Mouse (Mus musculus) neural tube, embryonic 13.5 days (tissue): ENCODE results near the gene Scfd2. TPM values are rescaled to one million over a fixed set of nuclear protein-coding genes. Genes with fewer than 3 reads are reported as not detected.
A peak's percentile ranks its signal among the peaks of the same experiment; 100 is the strongest.

Experiments
- ATAC-seq: fragments of 200-750 bp; cut with Nextera tagmentation; 2 replicates; pipeline ENCODE4 v1.8.0; 2017; ENCODE audit warnings: low read depth, mild to moderate bottlenecking, moderate TSS enrichment, moderate library complexity
- H3K27ac ChIP-seq: fragments of 300-500 bp; sonication (generic); replicated peaks from 2 replicates; pipeline ENCODE4 v1.5.1; 2015; ENCODE audit warnings: moderate library complexity, mild to moderate bottlenecking, inconsistent platforms
- H3K27me3 ChIP-seq: fragments of 300-500 bp; sonication (generic); 2 replicates; pipeline ENCODE4 v1.6.1; 2015; ENCODE audit warnings: mild to moderate bottlenecking, inconsistent platforms
- H3K36me3 ChIP-seq: fragments of 300-500 bp; sonication (generic); 2 replicates; pipeline ENCODE4 v1.6.1; 2015; ENCODE audit warnings: mild to moderate bottlenecking, inconsistent platforms
- H3K4me1 ChIP-seq: fragments of 300-500 bp; sonication (generic); replicated peaks from 2 replicates; pipeline ENCODE4 v1.6.1; 2015; ENCODE audit warnings: inconsistent platforms
- H3K4me2 ChIP-seq: fragments of 300-500 bp; sonication (generic); 2 replicates; pipeline ENCODE4 v1.6.1; 2015; ENCODE audit warnings: inconsistent platforms, mild to moderate bottlenecking, moderate library complexity
- H3K4me3 ChIP-seq: fragments of 300-500 bp; sonication (generic); 2 replicates; pipeline ENCODE4 v1.5.1; 2015; ENCODE audit warnings: mild to moderate bottlenecking, inconsistent platforms
- H3K9ac ChIP-seq: fragments of 300-500 bp; sonication (generic); 2 replicates; pipeline ENCODE4 v1.6.1; 2015; ENCODE audit warnings: moderate library complexity, mild to moderate bottlenecking, inconsistent platforms
- H3K9me3 ChIP-seq: fragments of 300-500 bp; sonication (generic); 2 replicates; pipeline ENCODE4 v1.6.1; 2016; ENCODE audit warnings: inconsistent platforms
- WGBS: fragments of 180-500 bp; shearing (Covaris S2); methylation state at CpG from one replicate; pipeline ENCODE4 v1.1.7; 2015; 5-methylcytosine and 5-hydroxymethylcytosine counted together
- polyA plus RNA-seq: library from polyadenylated mRNA; unstranded; fragments of >200 nt; fragmentation: Nextera tagmentation; extraction: Ambion mirVana; gene quantifications from 2 replicates; pipeline ENCODE4 v1.2.1, GENCODE M21; 2015

Gene Scfd2
- polyA plus RNA-seq, 1 experiment from 2014 or later: 17.2 TPM

GRCm38 (mm10) chr5:74391346-74391745, 140.2 kb downstream of the Scfd2 start:
- H3K4me3 ChIP-seq: no peak overlapping the region
- H3K9ac ChIP-seq: no peak overlapping the region
- H3K27me3 ChIP-seq: no peaks in the 10 kb centered on the region
- WGBS: 87% methylated on average over 5 of the region's 5 CpGs
- H3K9me3 ChIP-seq: no peaks in the 10 kb centered on the region
- peaks cover 5% of the 10 kb centered on the region; the same call in 1 of the 2 replicates for H3K4me1 ChIP-seq
- H3K36me3 ChIP-seq: no peaks in the 10 kb centered on the region
- H3K4me2 ChIP-seq: no peak overlapping the region
- ATAC-seq: no peak
- H3K27ac ChIP-seq: no peak overlapping the region

DNA sequence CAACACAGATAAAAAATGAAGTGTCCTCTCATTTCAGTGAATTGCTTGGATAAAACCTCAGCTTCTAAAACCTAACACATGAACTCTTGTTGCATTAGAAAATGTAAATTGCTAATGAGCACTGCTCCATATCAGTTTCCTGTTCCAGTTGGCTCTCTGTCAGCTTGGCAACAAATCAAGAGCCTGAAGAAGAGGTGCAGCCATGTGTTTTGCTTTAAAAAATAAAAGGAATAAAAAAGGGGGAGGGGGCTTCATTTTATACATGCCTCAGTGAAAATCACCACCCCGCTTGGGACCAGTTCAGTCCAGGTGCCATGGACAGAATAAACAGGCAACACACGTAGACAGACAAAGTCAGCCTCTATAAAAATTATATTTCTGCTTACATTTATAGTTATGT, 142.7 kb downstream of the Scfd2 start:
- Histone ChIP-seq H3K27me3 (no peaks in the 10 kb centered on the region), H3K4me2 (no peak overlapping the region), H3K9me3 (no peaks in the 10 kb centered on the region), H3K4me3 (no peak overlapping the region), H3K4me1 (peaks cover 5% of the 10 kb centered on the region; the same call in 1 of the 2 replicates), H3K36me3 (no peaks in the 10 kb centered on the region), H3K9ac (no peak overlapping the region), H3K27ac (no peak overlapping the region)
- 62% methylated on average over 2 of the region's 2 CpGs for WGBS
- ATAC-seq: no peak

- WGBS: 63% methylated on average over 6 of the region's 6 CpGs
- ATAC-seq: no peak
- no peak overlapping the region for H3K4me2 ChIP-seq
These were observed 143.5 kb downstream of the Scfd2 start for GRCm38 (mm10) chr5:74388101-74388500.

DNA sequence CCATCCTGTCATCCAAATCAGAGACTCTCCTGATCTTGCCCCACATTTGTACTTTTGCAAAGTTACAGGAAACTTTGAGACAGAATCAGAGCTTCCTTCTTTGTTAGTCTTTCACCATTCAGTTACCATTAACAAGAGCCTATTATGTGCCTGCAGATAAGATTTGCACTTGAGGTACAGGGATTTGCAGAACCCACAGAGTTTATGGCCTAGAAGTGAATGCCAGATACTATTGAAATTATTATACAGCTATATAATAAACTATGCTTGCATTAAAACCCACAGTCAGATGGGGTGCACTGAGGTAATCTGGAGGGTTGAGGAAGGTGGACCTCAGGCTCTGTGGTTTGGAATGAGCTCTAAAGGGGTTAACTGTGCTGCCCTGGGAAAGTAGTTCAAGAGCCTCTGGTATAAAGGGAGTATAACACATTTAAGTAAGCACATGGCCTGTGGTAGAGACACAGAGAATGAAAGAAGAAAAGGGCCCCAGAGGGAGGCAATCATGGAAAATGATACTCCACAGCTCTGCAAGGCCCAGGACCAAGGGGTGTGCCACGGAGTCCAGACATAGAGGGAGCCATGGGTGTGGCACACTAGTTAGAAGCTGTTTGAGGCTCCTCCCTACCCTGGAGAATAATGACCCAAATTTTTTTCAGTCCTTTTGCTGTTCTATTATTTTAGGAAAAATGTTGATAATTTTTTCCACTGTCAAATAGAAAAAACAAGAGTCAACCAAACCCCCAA, 144.2 kb downstream of the Scfd2 start:
- Histone ChIP-seq H3K9ac (no peak overlapping the region), H3K36me3 (no peaks in the 10 kb centered on the region), H3K4me1 (peaks cover 5% of the 10 kb centered on the region; the same call in 1 of the 2 replicates), H3K27me3 (no peaks in the 10 kb centered on the region), H3K9me3 (no peaks in the 10 kb centered on the region), H3K27ac (no peak overlapping the region), H3K4me2 (no peak overlapping the region), H3K4me3 (no peak overlapping the region)
- ATAC-seq: no peak
- 64% methylated on average over 1 of the region's 1 CpGs for WGBS

More at GRCm38 (mm10) chr5:74388101-74388500, 143.5 kb downstream of the Scfd2 start:
- no peaks in the 10 kb centered on the region for H3K36me3 ChIP-seq
- H3K27me3 ChIP-seq: no peaks in the 10 kb centered on the region
- no peak overlapping the region for H3K27ac ChIP-seq
- peaks cover 5% of the 10 kb centered on the region; the same call in 1 of the 2 replicates for H3K4me1 ChIP-seq
- no peak overlapping the region for H3K9ac ChIP-seq
- no peak overlapping the region for H3K4me3 ChIP-seq
- no peaks in the 10 kb centered on the region for H3K9me3 ChIP-seq

DNA sequence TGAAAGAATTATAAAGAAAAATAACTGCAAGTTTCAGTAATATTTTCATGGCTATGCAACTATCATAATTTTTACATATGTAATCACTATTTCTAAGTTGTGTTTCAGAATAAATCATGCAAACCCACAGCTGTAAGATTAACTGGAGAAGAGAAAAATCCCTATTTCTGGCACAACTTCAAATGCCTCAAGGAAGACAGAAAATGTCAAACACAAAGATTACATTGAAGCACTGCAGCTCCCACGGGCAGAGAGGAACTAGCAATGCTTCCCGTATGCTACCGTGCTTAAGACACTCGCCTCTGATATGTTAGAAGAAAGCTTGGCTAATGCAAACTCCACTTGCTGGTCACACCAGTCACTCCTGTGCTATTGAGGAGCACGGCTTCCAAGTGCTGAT, 151.5 kb downstream of the Scfd2 start:
- H3K4me3 ChIP-seq: no peak overlapping the region
- 75% methylated on average over 5 of the region's 5 CpGs for WGBS
- no peak overlapping the region for H3K9ac ChIP-seq
- no peaks in the 10 kb centered on the region for H3K9me3 ChIP-seq
- no peaks in the 10 kb centered on the region for H3K36me3 ChIP-seq
- H3K4me2 ChIP-seq: no peak overlapping the region
- H3K4me1 ChIP-seq: no peaks in the 10 kb centered on the region
- H3K27me3 ChIP-seq: 0 out of 2 replicates have a peak, but pooled peaks cover 7% of the 10 kb centered on the region
- no peak for ATAC-seq
- no peak overlapping the region for H3K27ac ChIP-seq

- peak; percentile 44 for ATAC-seq
- Histone ChIP-seq H3K36me3 (no peaks in the 10 kb centered on the region), H3K9me3 (no peaks in the 10 kb centered on the region), H3K4me1 (peaks cover 24% of the 10 kb centered on the region), H3K27ac (no peak overlapping the region), H3K27me3 (peaks cover 32% of the 10 kb centered on the region), H3K4me3 (no peak overlapping the region), H3K9ac (no peak overlapping the region), H3K4me2 (no peak overlapping the region)
- WGBS: 36% methylated on average over 9 of the region's 9 CpGs
These were observed 164.9 kb downstream of the Scfd2 start for GRCm38 (mm10) chr5:74366710-74367101.

DNA sequence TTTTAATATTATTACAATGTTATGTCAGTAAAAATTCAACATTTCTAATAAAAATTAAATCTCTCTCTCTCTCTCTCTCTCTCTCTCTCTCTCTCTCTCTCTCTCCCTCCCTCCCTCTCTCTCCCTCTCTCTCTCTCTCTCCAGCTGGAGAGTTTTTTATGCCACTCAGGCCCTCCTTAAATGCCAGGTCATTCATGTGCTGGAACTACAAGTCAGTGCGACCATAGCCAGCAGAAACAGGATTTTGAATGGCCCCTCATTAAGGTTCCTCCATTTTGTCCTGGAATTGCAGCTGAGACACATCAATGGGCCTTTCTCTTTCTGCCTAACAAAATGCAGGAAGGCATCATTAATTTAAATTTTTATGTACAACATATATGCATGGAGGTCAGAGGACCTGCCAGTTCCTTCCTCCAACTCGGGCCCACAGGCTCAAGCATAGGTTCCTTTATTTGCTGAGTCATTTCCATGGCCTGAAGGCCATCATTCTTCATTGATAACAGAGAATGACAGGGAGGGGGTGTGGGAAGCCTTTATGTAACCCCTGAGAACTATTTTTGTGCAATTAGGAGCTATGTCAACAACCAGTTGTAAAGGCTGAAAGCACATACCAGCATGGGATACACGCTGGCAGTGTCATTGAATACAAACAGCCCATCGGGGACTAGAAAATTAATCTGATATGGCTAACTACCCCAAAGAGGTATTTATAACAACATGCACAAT, 165.4 kb downstream of the Scfd2 start:
- peaks cover 24% of the 10 kb centered on the region for H3K4me1 ChIP-seq
- H3K27me3 ChIP-seq: peaks cover 37% of the 10 kb centered on the region
- peak; percentile 87 for ATAC-seq

DNA sequence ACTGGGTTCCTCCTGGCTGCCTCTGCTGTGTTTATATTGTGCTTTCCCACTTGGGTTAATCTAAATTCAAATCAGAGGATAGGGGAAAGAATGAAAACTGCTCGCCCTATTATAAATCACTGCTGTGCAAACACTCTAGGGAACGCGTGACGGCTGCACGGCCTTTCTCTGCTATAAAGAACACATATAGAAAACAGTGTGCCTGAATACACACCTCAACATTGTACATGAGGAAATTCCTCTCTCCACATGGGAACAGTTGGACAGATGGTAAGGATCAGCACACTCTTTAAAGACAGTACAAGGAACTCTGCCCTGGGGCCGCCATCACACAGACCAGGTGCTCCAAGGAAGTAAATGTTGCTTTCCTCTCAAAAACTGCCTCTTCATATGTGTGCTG, 166.2 kb downstream of the Scfd2 start:
- Histone ChIP-seq H3K4me2 (no peak overlapping the region), H3K4me1 (peaks cover 24% of the 10 kb centered on the region), H3K4me3 (no peak overlapping the region), H3K9me3 (no peaks in the 10 kb centered on the region), H3K9ac (no peak overlapping the region), H3K27me3 (peaks cover 35% of the 10 kb centered on the region), H3K27ac (no peak overlapping the region), H3K36me3 (no peaks in the 10 kb centered on the region)
- peak; percentile 38; the same call in 1 of the 2 replicates for ATAC-seq
- 23% methylated on average over 6 of the region's 6 CpGs for WGBS

More for the DNA sequence above, 165.4 kb downstream of the Scfd2 start:
- Histone ChIP-seq H3K36me3 (no peaks in the 10 kb centered on the region), H3K27ac (no peak overlapping the region), H3K4me3 (no peak overlapping the region), H3K9ac (no peak overlapping the region), H3K9me3 (no peaks in the 10 kb centered on the region), H3K4me2 (no peak overlapping the region)
- WGBS: 7% methylated on average over 4 of the region's 4 CpGs

DNA sequence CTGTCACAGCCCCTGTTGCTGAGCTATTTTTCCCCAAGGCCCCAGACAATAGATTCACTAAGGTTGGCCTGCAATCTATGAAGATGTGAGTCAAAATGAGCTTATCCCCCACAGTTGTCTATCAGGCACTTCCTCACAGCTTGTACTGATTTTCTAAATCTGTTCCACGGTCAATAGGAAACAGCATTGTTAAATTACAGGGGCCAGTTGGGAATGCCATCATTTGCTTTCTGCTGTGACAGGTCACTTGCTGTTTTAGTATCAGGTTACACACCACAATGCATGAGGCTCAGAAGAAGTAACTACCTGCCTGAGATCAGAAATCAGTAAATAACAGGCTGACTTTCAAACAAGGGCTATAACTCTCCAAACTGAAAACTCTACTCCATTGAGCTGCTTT, 168.3 kb downstream of the Scfd2 start:
- H3K27me3 ChIP-seq: peaks cover 26% of the 10 kb centered on the region
- no peak overlapping the region for H3K4me3 ChIP-seq
- no peaks in the 10 kb centered on the region for H3K36me3 ChIP-seq
- no peak overlapping the region for H3K27ac ChIP-seq
- H3K4me1 ChIP-seq: peaks cover 24% of the 10 kb centered on the region
- no peak for ATAC-seq
- H3K9ac ChIP-seq: no peak overlapping the region
- 12% methylated on average over 1 of the region's 1 CpGs for WGBS
- H3K9me3 ChIP-seq: no peaks in the 10 kb centered on the region
- H3K4me2 ChIP-seq: no peak overlapping the region

DNA sequence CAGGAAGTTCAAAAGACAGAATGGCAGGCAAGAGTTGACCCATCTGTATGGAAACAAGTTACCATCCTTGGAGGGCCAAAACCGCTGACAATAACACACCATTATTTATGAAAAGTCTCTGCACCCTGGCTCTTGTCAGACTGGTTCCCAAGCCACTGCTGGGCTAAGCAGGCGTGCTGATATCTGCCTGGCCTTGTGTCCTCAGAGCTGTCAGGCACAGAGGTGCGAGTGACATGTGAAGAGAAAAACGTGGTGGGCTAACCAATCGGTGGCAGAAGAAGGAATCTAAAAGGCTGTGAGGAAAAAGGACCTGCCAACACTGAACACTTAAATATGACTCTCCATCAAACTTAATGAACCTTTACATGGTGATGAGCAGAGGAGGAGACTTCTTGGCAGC, 170.0 kb downstream of the Scfd2 start:
- peaks cover 17% of the 10 kb centered on the region for H3K4me1 ChIP-seq
- H3K9me3 ChIP-seq: no peaks in the 10 kb centered on the region
- H3K27ac ChIP-seq: no peak overlapping the region
- ATAC-seq: no peak
- H3K36me3 ChIP-seq: no peaks in the 10 kb centered on the region
- 82% methylated on average over 5 of the region's 5 CpGs for WGBS
- H3K4me2 ChIP-seq: no peak overlapping the region
- H3K27me3 ChIP-seq: peaks cover 15% of the 10 kb centered on the region
- H3K9ac ChIP-seq: no peak overlapping the region
- H3K4me3 ChIP-seq: no peak overlapping the region

- 91% methylated on average over 8 of the region's 8 CpGs for WGBS
- no peaks in the 10 kb centered on the region for H3K9me3 ChIP-seq
- ATAC-seq: no peak
- peaks cover 9% of the 10 kb centered on the region for H3K27me3 ChIP-seq
- no peak overlapping the region for H3K4me2 ChIP-seq
- no peak overlapping the region for H3K27ac ChIP-seq
- no peaks in the 10 kb centered on the region for H3K4me1 ChIP-seq
- no peak overlapping the region for H3K4me3 ChIP-seq
- no peak overlapping the region for H3K9ac ChIP-seq
- H3K36me3 ChIP-seq: no peaks in the 10 kb centered on the region
These were observed 173.5 kb downstream of the Scfd2 start for GRCm38 (mm10) chr5:74358033-74358432.

GRCm38 (mm10) chr5:74355416-74356177, 176.0 kb downstream of the Scfd2 start:
- 87% methylated on average over 2 of the region's 2 CpGs for WGBS
- H3K27ac ChIP-seq: no peak overlapping the region
- no peaks in the 10 kb centered on the region for H3K27me3 ChIP-seq
- no peaks in the 10 kb centered on the region for H3K4me1 ChIP-seq
- H3K4me2 ChIP-seq: no peak overlapping the region
- H3K9me3 ChIP-seq: no peaks in the 10 kb centered on the region
- no peak overlapping the region for H3K9ac ChIP-seq
- H3K4me3 ChIP-seq: no peak overlapping the region
- no peak for ATAC-seq
- H3K36me3 ChIP-seq: no peaks in the 10 kb centered on the region
